Mouse (Mus musculus): ENCODE data around the gene Nrxn2.

Gene Nrxn2

DNA sequence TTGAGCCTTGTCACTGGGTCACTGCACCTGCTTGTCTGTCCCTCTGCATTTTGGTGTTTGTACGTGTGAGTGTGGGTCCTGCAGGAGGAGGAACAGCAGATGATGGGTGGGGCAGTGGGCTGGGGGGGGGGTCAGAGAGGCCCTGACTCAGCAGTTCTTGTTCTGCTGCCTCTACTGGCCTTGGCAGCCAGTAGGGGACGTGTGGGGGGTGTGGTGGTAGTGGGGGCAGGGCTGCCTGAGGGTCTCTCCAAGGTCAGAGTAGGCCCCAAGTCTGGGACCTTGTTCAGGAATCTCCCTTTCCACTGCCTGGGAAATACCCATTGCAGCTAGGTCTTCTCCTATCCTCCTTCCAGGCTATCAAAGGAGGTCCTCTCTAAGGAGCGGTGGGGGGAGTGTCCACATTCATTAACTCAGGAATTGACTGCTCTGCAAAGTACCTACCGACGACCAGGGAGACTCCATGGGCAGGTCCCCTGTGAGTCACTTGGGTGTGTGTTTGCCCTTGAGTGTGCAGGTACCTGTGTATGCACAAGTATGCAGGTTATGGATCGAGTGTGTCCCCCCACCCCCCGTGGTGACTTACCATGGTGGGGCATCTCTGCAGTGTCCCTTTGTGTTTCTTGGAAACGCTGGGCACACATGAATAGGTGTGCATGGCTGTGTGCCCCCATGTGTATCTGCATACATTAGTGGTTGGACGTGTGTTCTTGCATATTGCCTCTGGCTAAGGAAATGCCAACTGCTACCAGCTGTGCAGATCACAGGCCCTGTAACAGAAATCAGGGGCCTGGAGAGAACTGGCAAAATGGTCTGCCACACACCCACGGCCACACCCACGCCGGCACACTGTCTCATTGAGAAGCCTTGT lies 1.4 kb upstream of the Nrxn2 start:
- 59% methylated on average over 12 of the region's 12 CpGs for WGBS

- 4% methylated on average over 21 of the region's 23 CpGs for WGBS
These were observed 607 bp downstream of the Nrxn2 start for GRCm38 (mm10) chr19:6418984-6419692.

DNA sequence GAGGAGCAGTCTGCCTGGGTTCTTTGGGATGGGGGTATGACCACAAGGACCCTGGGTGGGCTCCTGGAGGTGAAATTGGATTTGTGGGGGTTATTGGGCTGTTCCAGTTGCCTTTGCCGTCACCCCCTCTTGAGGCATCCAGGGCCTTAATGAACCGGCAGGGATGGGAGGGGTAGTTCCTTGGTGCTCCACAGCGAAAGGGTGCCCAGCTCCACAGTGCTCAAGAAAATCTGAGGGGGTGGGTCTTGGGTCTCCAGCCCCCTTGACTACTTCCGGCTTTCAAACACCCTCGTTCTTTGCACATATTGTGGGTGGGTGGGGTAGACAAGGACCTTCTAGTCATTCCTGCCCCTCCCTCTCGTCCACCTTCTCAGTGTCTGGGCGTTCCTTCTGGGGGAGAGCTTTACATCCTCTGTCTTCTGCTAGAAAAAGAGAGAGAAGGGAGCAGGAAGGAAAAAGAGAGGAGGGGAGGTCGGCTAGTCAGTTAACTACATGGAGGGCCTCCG lies 1.3 kb downstream of the Nrxn2 start:
- 24% methylated on average over 9 of the region's 9 CpGs for WGBS

DNA sequence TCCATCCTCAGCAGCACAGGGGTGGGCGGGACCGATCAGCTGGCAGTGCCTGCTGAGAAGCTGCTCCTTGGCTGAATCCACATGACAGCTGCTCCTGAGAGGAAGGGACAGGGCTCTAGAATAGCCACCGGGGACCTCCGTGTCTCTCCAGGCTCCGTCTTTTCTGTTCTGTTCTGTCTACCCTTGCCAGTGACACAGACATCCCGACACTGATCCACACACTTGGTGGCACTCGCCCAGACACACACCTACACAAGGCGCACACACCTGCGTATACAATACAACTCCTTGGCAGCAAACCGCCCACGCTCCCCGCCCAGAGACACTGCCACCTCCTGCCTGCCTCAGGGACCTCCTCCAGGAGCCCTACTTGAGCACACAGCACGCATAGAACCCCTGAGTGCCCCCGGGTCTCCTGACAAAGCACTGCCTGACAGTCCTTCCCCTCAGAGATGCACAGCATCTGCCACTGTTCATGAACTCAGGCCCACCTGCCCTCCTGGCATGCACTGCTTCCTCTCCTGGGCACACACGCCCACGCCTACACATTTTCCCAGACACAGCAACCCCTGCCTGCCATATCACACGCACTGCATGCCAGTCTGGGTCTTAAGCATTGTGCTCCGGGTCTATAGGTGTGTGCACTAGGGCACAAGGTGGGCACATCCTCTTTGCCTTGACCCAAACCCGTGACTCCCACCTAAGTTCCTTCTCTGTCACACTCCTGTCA lies 2.1 kb downstream of the Nrxn2 start:
- 34% methylated on average over 19 of the region's 19 CpGs for WGBS

- WGBS = 32% methylated on average over 9 of the region's 9 CpGs
These were observed 2.7 kb downstream of the Nrxn2 start for GRCm38 (mm10) chr19:6421211-6421590.

GRCm38 (mm10) chr19:6422014-6422413 lies 3.5 kb downstream of the Nrxn2 start:
- 66% methylated on average over 7 of the region's 7 CpGs for WGBS

DNA sequence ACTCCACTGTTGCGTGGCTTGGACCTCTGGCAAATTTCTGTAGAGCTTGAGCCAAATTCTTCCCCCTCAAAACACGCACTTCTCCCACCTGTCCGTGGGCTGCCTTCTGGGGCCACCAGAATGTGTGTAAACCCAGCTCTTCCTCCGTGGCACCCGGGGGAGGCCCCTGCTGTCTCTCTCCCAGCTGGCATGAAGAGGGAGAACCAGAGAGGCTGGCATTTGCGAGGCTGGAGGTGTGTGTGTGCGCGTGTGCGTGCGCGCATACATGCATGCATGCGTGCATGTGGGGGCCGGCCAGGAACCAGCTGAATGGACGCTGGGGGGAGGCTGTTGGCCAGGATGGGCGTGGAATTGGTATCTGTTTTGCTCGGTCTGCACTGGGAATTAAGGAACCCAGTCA lies 4.7 kb downstream of the Nrxn2 start:
- 42% methylated on average over 16 of the region's 16 CpGs for WGBS

DNA sequence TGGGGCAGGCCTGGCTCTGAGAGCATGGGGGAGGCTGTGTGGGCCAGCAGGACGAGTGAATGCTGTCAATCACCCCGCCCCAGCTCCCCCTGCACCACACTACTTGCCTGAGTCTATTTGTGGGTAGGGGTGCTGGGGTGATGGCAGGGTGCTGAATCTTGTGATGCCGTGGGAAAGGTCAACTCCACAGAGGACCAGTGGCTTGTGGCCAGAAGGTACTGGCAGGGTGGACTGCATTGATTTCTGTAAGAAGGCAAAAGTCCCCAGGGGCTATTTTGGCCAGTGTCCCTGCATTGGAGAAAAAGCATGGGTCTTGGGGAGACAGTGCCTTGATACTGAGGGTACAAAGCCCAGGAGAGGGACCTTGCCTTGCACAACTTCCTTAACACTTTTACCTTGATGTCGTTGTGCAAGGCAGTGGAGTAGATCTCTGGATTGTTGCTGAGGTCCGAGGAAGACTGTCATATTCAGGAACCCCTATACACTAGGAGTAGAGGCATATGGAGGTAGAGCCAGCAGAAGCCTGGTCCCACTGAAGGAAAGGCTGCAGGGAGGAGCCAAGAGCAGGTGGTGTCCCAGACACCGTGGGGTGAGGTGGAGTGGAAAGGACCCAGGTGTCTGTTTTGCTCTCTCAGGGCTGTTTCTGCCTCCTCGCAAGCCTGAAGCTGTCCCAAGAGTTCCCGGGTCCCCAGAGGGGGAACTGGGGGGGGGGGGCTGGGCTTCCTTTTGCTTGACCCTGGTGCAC lies 5.8 kb downstream of the Nrxn2 start:
- 53% methylated on average over 8 of the region's 8 CpGs for WGBS

GRCm38 (mm10) chr19:6425595-6425994 lies 7.1 kb downstream of the Nrxn2 start:
- 50% methylated on average over 5 of the region's 5 CpGs for WGBS

DNA sequence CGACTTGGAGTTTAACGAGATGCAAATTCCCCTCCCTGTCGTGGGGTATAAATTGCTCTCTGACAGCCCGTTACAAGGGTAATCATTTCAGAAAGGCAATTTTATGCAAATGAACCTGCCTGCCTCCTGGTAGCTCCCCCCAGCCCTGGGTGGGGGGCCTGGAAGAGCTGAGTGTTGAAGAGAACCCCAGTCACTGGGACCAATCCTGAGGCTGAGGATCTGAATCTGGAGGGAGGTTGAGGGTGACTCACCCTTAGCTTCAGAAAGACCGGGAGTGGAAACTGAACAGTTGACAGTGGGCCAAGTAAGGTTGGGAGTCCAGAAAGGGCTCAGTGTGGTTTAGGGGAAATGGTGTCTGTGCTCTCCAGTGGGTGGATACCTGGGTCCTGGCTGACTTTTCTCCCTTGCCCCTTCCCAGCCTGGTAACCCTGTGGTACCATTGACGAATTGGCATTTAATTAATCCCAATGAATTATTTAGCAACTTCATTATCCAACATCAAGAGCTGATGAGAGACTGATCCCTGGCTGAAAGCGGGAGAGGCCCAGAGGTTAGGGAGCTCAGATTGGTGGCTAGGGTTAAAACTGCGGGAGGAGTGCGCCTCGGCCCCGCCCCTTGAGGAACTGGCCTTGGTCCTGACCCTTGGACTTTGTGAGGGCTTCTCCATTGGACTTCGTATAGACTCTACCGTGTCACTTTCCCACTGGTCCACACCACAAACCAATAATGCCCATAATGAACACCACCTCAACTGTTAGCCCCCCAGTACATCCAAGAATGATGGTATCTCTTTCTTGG lies 8.4 kb downstream of the Nrxn2 start:
- 38% methylated on average over 13 of the region's 13 CpGs for WGBS

- 20% methylated on average over 94 of the region's 94 CpGs for WGBS
These were observed 9.3 kb downstream of the Nrxn2 start for GRCm38 (mm10) chr19:6427653-6428434.

GRCm38 (mm10) chr19:6428501-6429200 lies 10.1 kb downstream of the Nrxn2 start:
- 37% methylated on average over 60 of the region's 60 CpGs for WGBS

GRCm38 (mm10) chr19:6443016-6443415 lies 24.5 kb downstream of the Nrxn2 start:
- WGBS = 26% methylated on average over 10 of the region's 10 CpGs

DNA sequence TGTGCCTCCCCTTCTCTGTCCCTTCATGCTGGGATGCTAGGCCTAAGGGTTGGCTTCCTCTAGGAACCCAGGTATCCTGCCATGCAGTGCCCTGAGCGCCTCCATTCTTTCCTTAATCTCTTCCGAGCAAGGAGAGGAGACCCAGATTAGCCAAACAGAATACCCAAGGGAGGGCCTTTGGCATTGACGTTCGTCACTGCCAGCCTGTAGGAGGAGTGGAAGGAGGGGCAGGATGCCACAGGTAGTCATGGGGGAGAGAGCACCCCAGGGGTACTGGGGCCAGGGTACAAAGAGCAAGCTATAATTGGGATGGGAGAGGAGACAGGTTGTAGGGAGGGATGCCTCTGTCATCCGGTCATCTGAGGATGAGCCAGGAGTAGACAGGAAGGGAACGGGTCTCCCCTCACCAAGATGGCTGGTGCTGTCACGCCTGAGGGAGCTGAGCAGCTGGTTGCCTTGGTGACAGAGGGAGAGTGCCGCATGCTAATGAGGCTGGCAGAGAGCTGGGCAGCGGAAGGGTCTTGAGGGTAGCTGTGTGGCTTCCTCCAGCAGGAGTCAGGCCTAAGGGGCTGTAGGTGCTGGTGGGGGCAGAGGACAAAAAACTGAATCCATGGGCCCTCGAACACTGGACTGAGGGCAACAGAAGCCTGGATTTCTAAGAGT lies 27.4 kb downstream of the Nrxn2 start:
- WGBS = 43% methylated on average over 10 of the region's 10 CpGs

GRCm38 (mm10) chr19:6446736-6447437 lies 28.4 kb downstream of the Nrxn2 start:
- WGBS = 66% methylated on average over 7 of the region's 7 CpGs

DNA sequence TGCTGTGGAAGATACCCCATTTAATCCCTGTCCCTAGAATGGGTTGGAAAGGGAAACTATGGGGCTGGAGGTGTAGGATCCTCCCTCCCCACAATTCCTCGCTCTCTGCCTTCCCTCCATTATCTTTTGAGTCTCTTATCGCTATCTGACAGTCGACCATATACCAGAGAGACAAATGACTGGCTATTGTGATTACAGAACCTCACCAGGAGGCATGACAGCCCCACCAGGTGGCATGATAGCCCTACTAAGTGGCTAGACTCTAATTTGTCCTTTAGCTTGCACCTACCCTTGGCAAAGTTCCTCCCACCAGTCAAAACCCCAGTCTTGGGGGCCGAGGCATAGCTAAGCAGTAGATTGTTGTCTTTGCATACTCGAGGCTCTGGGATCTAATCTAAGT lies 30.2 kb downstream of the Nrxn2 start:
- WGBS = 81% methylated on average over 5 of the region's 5 CpGs

- WGBS = 78% methylated on average over 7 of the region's 7 CpGs
These were observed 31.3 kb downstream of the Nrxn2 start for GRCm38 (mm10) chr19:6449841-6450240.

- 26% methylated on average over 6 of the region's 6 CpGs for WGBS
These were observed 33.5 kb downstream of the Nrxn2 start for GRCm38 (mm10) chr19:6452030-6452494.

Data from cerebral cortex, adult 2 months (tissue).